Mouse (Mus musculus) embryonic fibroblast, embryonic 13.5 days (primary cell): ENCODE results near the gene Gpx7. TPM values are rescaled to one million over a fixed set of nuclear protein-coding genes. Genes with fewer than 3 reads are reported as not detected.

ENCODE experiments used
- H3K27ac ChIP-seq: 2 replicates; pipeline ENCODE4 v1.5.1; 2012; ENCODE audit warnings: low read length, control low read depth, inconsistent platforms; ENCODE audit not compliant: insufficient read depth
- H3K4me1 ChIP-seq: 2 replicates; pipeline ENCODE4 v1.6.1; 2011; ENCODE audit warnings: low read length; ENCODE audit not compliant: control insufficient read depth, insufficient read depth
- H3K4me3 ChIP-seq: 2 replicates; pipeline ENCODE4 v1.5.1; 2011; ENCODE audit warnings: mild to moderate bottlenecking, control low read depth, low read length; ENCODE audit not compliant: insufficient read depth
- CTCF ChIP-seq: IDR thresholded peaks from 2 replicates; pipeline ENCODE4 v1.5.1; 2011; ENCODE audit warnings: mild to moderate bottlenecking, control low read depth, low read length, moderate library complexity, borderline replicate concordance; ENCODE audit not compliant: insufficient read depth
- POLR2A ChIP-seq: IDR thresholded peaks from 2 replicates; pipeline ENCODE4 v1.6.1; 2011; ENCODE audit warnings: low read depth, mild to moderate bottlenecking, control low read depth, low read length, moderate library complexity
- polyA plus RNA-seq: library from polyadenylated mRNA; stranded (reverse); fragments of >200 nt; gene quantifications from 2 replicates; pipeline ENCODE4 v1.2.4, GENCODE M21; 2011; ENCODE audit warnings: low read depth; ENCODE audit not compliant: missing spikeins, insufficient read length

Gene Gpx7
- polyA plus RNA-seq, 1 experiment, result 64.1 TPM

- no peak for TF ChIP-seq POLR2A
- no peak for TF ChIP-seq CTCF
- no peak overlapping the region for H3K4me3 ChIP-seq
- no peak overlapping the region for H3K27ac ChIP-seq
- H3K4me1 ChIP-seq, result no peaks in the 10 kb centered on the region
Measured at GRCm38 (mm10) chr4:108430656-108431560, 24.1 kb upstream of the Gpx7 start.

- Histone ChIP-seq H3K4me1 (peaks cover 3% of the 10 kb centered on the region; the same call in 1 of the 2 replicates), H3K27ac (no peak overlapping the region), H3K4me3 (no peak overlapping the region)
Measured at GRCm38 (mm10) chr4:108428341-108428721, 21.6 kb upstream of the Gpx7 start.

GRCm38 (mm10) chr4:108427719-108428340 lies 21.1 kb upstream of the Gpx7 start:
- Histone ChIP-seq H3K4me1 (peaks cover 3% of the 10 kb centered on the region; the same call in 1 of the 2 replicates), H3K27ac (no peak overlapping the region), H3K4me3 (no peak overlapping the region)
- no peak for TF ChIP-seq CTCF
- TF ChIP-seq POLR2A, result no peak

More at GRCm38 (mm10) chr4:108428341-108428721, 21.6 kb upstream of the Gpx7 start:
- TF ChIP-seq CTCF (no peak), POLR2A (no peak)

GRCm38 (mm10) chr4:108424587-108424986 lies 17.8 kb upstream of the Gpx7 start:
- Histone ChIP-seq H3K4me1 (peaks cover 3% of the 10 kb centered on the region; the same call in 1 of the 2 replicates), H3K4me3 (no peak overlapping the region), H3K27ac (no peak overlapping the region)
- no peak for TF ChIP-seq POLR2A
- no peak for TF ChIP-seq CTCF

- TF ChIP-seq POLR2A, result no peak
- no peak for TF ChIP-seq CTCF
- no peak overlapping the region for H3K27ac ChIP-seq
Measured at GRCm38 (mm10) chr4:108407621-108408020, 860 bp upstream of the Gpx7 start.

GRCm38 (mm10) chr4:108406138-108406860 lies 462 bp downstream of the Gpx7 start:
- no peak for TF ChIP-seq CTCF
- TF ChIP-seq POLR2A, result peak; percentile 59
- peaks cover 4% of the 10 kb centered on the region; the same call in 1 of the 2 replicates for H3K4me1 ChIP-seq
- H3K4me3 ChIP-seq, result peak overlapping the region; percentile 35
- H3K27ac ChIP-seq, result peak overlapping the region; percentile 74

More at GRCm38 (mm10) chr4:108407621-108408020, 860 bp upstream of the Gpx7 start:
- peaks cover 4% of the 10 kb centered on the region; the same call in 1 of the 2 replicates for H3K4me1 ChIP-seq
- no peak overlapping the region for H3K4me3 ChIP-seq

GRCm38 (mm10) chr4:108405766-108406137 lies 1.0 kb downstream of the Gpx7 start:
- peak overlapping the region; percentile 74 for H3K27ac ChIP-seq

GRCm38 (mm10) chr4:108403861-108404635 lies 2.7 kb downstream of the Gpx7 start:
- Histone ChIP-seq H3K27ac (no peak overlapping the region), H3K4me3 (no peak overlapping the region), H3K4me1 (peaks cover 4% of the 10 kb centered on the region; the same call in 1 of the 2 replicates)
- no peak for TF ChIP-seq CTCF
- no peak for TF ChIP-seq POLR2A

More at GRCm38 (mm10) chr4:108405766-108406137, 1.0 kb downstream of the Gpx7 start:
- peak overlapping the region; percentile 35 for H3K4me3 ChIP-seq
- no peak for TF ChIP-seq CTCF
- H3K4me1 ChIP-seq, result peaks cover 4% of the 10 kb centered on the region; the same call in 1 of the 2 replicates

GRCm38 (mm10) chr4:108400395-108400794 lies 6.4 kb downstream of the Gpx7 start:
- Histone ChIP-seq H3K27ac (no peak overlapping the region), H3K4me1 (no peaks in the 10 kb centered on the region), H3K4me3 (no peak overlapping the region)
- TF ChIP-seq POLR2A (no peak), CTCF (no peak)
